Mouse (Mus musculus): ENCODE results near the gene Mical3.
A peak's percentile ranks its signal among the peaks of the same experiment; 100 is the strongest.

Gene Mical3

GRCm38 (mm10) chr6:121087586-121088245 is 43.1 kb downstream of the Mical3 start:
- DNase-seq (ENCODE audit: extremely low read depth, insufficient read length, low spot score), result no peak

DNA sequence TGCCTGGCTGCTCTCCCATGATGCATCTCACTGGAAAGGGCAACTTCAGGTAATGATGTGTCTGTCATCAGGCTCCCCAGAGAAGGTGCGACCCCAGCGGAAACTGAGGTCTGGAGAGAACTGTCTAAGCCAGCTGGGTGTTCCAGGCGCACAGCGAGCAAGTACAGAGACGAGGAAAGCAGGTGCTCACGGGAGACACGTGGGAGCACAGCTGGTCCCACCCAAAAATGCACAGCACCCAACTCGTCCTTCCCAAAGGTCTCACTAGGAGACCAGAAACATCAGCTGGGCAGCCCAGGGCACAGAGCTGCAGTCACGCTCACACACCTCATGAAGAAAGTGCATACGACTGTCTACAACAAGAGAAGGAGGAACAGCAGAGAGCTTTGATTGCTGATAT is 43.7 kb downstream of the Mical3 start:
- no peak for DNase-seq (ENCODE audit: extremely low read depth, insufficient read length, low spot score)

DNA sequence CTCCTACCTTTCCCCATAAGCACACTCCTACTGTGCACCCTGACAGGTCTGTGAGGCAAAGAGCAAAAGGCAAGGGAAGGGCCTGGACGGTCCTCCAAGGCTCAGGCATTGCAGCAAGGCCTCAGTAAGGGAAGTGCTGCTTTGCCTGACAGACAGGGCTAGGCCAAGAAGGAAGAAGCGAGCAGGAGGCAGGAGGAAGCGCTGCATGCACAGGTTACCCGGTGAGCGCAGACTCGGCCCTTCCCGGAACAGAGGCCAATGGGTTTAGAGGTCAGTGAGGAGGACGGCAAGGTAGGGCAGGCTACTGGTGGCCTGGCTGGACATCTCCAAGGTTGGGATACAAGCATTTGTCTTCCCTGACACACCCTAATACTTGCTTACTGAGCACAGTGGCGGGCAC is 44.6 kb downstream of the Mical3 start:
- DNase-seq (ENCODE audit: extremely low read depth, insufficient read length, low spot score), result no peak

GRCm38 (mm10) chr6:121084050-121084480 is 46.7 kb downstream of the Mical3 start:
- no peak for DNase-seq (ENCODE audit: extremely low read depth, insufficient read length, low spot score)

GRCm38 (mm10) chr6:121082094-121082473 is 48.7 kb downstream of the Mical3 start:
- DNase-seq (ENCODE audit: extremely low read depth, insufficient read length, low spot score), result no peak

DNA sequence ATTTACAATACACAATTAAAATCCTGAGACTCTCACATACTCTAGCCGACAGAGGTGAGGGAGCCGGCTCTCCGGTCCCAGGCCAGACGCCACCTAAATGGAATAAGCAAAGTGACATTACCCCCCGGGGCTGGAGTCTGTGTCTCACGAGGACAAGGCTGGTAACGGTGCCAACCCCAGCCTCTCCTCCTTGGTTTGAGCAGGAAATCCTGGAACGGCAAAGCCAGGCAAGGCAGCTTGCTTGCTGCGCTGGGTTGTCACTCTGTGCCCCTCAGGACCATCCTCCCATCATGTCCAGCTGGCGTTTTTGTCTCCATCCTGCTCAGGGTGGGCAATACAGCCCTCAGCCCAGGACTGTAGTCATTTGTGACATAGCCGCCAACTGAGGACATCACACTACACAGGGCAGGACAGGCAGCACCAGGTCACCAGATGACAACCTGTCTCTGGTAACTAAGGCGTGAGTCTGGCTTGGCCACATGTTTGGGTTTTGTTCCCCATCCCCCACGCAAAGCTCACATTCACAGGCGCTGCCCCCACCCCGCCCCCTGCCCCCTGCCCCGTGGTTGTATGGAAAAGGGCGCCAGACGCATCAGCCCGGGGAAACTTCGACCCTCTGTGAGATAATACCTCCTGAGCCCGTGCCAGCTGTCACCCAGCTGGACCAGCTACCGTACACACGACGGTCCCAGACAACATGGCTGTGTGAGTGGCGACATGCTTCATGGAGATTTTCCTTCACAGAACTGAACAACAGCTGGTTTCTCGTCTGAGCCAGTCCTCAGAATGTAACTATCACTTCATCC is 49.3 kb downstream of the Mical3 start:
- no peak for DNase-seq (ENCODE audit: extremely low read depth, insufficient read length, low spot score)

- no peak for DNase-seq (ENCODE audit: extremely low read depth, insufficient read length, low spot score)
Observed at GRCm38 (mm10) chr6:121078175-121078574, 52.6 kb downstream of the Mical3 start.

GRCm38 (mm10) chr6:121076929-121077566 is 53.8 kb downstream of the Mical3 start:
- no peak for DNase-seq (ENCODE audit: extremely low read depth, insufficient read length, low spot score)

GRCm38 (mm10) chr6:121075763-121076162 is 55.0 kb downstream of the Mical3 start:
- no peak for DNase-seq (ENCODE audit: extremely low read depth, insufficient read length, low spot score)

- DNase-seq (ENCODE audit: extremely low read depth, insufficient read length, low spot score), result no peak
Observed at GRCm38 (mm10) chr6:121073312-121073711, 57.5 kb downstream of the Mical3 start.

- no peak for DNase-seq (ENCODE audit: extremely low read depth, insufficient read length, low spot score)
Observed at GRCm38 (mm10) chr6:121072615-121073014, 58.2 kb downstream of the Mical3 start.

GRCm38 (mm10) chr6:121070584-121071230 is 60.1 kb downstream of the Mical3 start:
- DNase-seq (ENCODE audit: extremely low read depth, insufficient read length, low spot score), result no peak

DNA sequence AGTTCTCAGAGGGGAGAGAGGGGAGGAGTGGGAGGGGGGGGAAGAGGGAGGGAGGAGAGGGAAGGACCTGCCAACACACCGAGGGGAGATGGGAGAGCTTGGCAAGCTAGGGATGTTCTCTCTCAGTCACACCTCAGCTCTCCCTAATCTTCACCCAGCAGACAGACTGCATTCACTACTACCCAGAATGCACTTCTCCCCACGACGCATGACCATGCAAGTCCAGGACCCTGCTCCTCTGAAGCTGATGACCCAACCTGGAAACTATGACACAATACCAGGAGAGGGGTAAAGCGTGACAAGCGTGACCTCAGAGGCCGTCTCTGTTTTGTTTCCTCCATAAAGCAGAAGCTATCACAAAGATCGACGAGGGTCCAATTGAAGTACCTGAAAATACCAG is 61.6 kb downstream of the Mical3 start:
- no peak for DNase-seq (ENCODE audit: extremely low read depth, insufficient read length, low spot score)

GRCm38 (mm10) chr6:121068087-121068464 is 62.7 kb downstream of the Mical3 start:
- no peak for DNase-seq (ENCODE audit: extremely low read depth, insufficient read length, low spot score)

- DNase-seq (ENCODE audit: extremely low read depth, insufficient read length, low spot score), result no peak
Observed at GRCm38 (mm10) chr6:121067426-121068086, 63.2 kb downstream of the Mical3 start.

DNA sequence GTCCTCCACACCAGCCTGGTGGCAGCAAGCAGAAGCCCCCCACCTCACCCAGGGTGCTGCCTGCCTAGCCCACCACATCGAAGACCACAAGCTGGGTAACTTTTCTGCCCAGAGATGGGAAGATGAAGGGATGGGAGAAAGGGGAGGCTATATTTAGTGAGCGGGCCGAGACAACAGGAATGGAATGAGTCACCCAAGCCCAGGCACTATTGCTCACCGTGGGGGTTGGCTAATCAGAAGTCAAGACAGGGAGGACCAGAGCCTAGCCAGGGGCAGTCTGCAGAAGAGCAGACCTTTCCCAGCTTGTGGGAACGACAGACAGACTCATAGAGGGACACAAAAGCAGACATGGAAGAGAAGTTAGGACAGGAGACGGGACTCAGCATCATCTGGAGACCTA is 64.0 kb downstream of the Mical3 start:
- peak; percentile 52 for DNase-seq (ENCODE audit: extremely low read depth, insufficient read length, low spot score)

DNA sequence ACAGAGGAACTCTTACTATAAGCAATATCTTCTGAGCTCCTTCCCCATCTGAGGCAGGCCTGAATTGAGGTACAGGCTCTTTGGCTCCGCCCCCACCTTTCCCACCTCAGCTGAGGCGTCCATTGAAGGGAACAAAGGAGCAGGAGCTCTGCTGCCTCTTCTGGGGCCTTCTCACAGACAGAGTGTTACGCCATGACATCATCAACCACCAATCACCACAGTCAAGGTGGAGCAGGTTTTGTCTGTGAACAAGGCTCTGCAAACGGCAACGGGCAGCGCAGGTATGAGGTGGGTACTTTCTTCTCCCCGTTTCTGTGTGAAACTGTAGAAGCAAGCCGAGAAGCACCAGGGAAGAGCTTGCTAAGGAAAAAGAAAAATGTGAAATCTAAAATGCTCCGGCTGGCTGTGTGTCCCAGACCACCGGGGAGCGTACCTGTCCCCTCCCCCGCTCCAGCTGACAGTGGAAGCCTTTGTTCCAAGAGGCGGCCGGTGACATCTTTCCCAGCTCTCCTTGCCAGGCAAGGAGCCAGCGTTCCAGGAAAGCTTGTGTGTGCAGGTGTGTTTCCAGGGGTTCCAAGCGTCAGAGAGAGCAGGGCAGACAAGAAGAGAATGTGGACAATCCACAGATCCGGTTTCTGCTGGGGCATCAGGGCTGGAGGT is 66.3 kb downstream of the Mical3 start:
- no peak for DNase-seq (ENCODE audit: extremely low read depth, insufficient read length, low spot score)

- DNase-seq (ENCODE audit: extremely low read depth, insufficient read length, low spot score), result no peak
Observed at GRCm38 (mm10) chr6:121063771-121064170, 67.0 kb downstream of the Mical3 start.

- DNase-seq (ENCODE audit: extremely low read depth, insufficient read length, low spot score), result no peak
Observed at GRCm38 (mm10) chr6:121062891-121063408, 67.8 kb downstream of the Mical3 start.

DNA sequence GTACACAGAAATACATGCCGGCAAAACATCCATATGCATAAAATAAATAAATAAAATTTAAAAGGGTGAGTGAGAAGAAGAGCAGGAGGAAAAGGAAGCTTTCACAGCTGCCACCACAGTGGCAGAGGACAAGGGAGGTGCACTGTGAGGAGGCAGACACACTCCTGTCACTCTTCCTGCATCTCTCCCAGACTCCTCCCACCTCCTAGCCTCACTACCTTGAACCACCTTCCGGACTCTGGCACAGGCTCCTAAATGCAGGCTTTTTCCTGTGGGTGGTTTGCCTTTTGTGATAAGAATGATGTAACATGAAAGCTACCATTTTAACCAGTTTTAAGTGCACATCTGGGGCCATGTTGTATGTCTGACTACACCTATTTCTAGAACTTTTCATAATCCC is 72.8 kb downstream of the Mical3 start:
- no peak for DNase-seq (ENCODE audit: extremely low read depth, insufficient read length, low spot score)
